In the genomic region with DNA sequence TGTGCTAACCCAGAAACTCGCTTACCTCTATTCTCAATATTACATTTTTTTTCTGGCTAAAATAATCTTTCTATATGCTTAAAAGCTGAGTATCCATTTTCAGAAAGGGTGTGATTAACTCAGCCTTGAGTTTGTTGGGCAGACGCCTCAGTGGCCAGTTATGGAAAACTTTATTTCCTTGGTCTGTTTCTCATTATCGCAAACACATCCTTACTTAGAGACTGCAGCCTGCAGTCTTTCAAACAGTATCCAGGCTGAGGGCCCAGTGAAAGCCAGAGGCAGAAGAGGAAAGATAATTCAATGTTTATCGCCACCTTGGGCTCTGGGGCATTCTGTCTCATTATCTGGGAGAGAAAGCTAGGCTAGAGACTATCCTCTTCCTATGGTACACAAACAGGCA, we compare ENCODE assay signal across 24 mouse cellular contexts.
DNase-seq lines count a peak whose midpoint lies in the region; ATAC-seq and TF ChIP-seq lines count a peak whose summit lies in the region.
"Had no signal": no experiment of that assay in that cellular context is flagged by ENCODE, and none has a peak within 500 bp of the region (broad histone marks: within the 10 kb centered on the region; RNA-seq: fewer than 3 reads in every experiment).

No protein-coding gene starts in this region.

- no peaks in the 10 kb centered on the region for H3K27me3 ChIP-seq in embryonic facial prominence, embryonic 11.5 days (ENCODE audit: control insufficient read depth, insufficient read depth, low read length)
- no peaks in the 10 kb centered on the region for H3K27me3 ChIP-seq in embryonic facial prominence, embryonic 10.5 days (replicated peaks; ENCODE audit: low read depth, poor library complexity, severe bottlenecking)
- no peaks in the 10 kb centered on the region for H3K27me3 ChIP-seq in limb, embryonic 14.5 days (ENCODE audit: control insufficient read depth, insufficient read depth, low read length)

- no peak overlapping the region for H3K27ac ChIP-seq in embryonic facial prominence, embryonic 11.5 days (replicated peaks; ENCODE audit: low read depth, low read length)
- no peak overlapping the region for H3K27ac ChIP-seq in embryonic facial prominence, embryonic 10.5 days (replicated peaks)
- H3K27ac ChIP-seq in limb, embryonic 14.5 days (replicated peaks; ENCODE audit: low read depth, low read length) = no peak overlapping the region
- H3K27ac ChIP-seq: hindbrain, postnatal 0 days; macrophage; midbrain, embryonic 10.5 days had no signal

- peak; percentile 49 for DNase-seq in embryonic facial prominence, embryonic 11.5 days (ENCODE audit: low spot score)
- no peak for DNase-seq in embryonic facial prominence, embryonic 10.5 days (ENCODE audit: low spot score)
- peak; percentile 22 for DNase-seq in embryo, embryonic 10.5 days (ENCODE audit: low spot score)
- peak; percentile 43 for DNase-seq in forelimb bud, embryonic 11.5 days (ENCODE audit: low read depth, low spot score)
- peak; percentile 57 for DNase-seq in limb, embryonic 14.5 days (ENCODE audit: low spot score)
- DNase-seq in layer of hippocampus, adult 18-20 months (ENCODE audit: low spot score in 2 of 2) = no peak
- DNase-seq in frontal cortex, adult 2 months (ENCODE audit: extremely low spot score in 1 of 2, low spot score in 1 of 2) = no peak
- DNase-seq in retina, postnatal 1 day = no peak
- DNase-seq: adrenal gland, adult 2 months; cerebellum, adult 11 months; cerebellum, adult 9-11 months; kidney, postnatal 25 days; liver, postnatal 0 days; right cerebral cortex, postnatal 14 days; spleen, adult 18-20 months; thymus, postnatal 14 days had no signal

- 45% methylated on average over 4 of the region's 4 CpGs for WGBS in embryonic facial prominence, embryonic 11.5 days
- 54% methylated on average over 4 of the region's 4 CpGs for WGBS in embryonic facial prominence, embryonic 10.5 days
- 35% methylated on average over 4 of the region's 4 CpGs for WGBS in limb, embryonic 14.5 days

- no peak for TF ChIP-seq POLR2A in limb, embryonic 14.5 days (IDR thresholded peaks at IDR 0.05; ENCODE audit: borderline replicate concordance, extremely low read depth, insufficient read depth, insufficient read length)

- no peak overlapping the region for H3K4me3 ChIP-seq in embryonic facial prominence, embryonic 11.5 days (ENCODE audit: low read depth, low read length)
- no peak overlapping the region for H3K4me3 ChIP-seq in embryonic facial prominence, embryonic 10.5 days
- no peak overlapping the region for H3K4me3 ChIP-seq in limb, embryonic 14.5 days (replicated peaks; ENCODE audit: low read length)
- H3K4me3 ChIP-seq: midbrain, embryonic 10.5 days had no signal

- no peak for ATAC-seq in embryonic facial prominence, embryonic 11.5 days (replicated peaks; ENCODE audit: insufficient number of reproducible peaks, low FRiP score, low TSS enrichment, low read depth)
- peak; percentile 73 for ATAC-seq in limb, embryonic 14.5 days (ENCODE audit: low FRiP score, low read depth)
- ATAC-seq: forebrain, embryonic 16.5 days; hindbrain, postnatal 0 days; intestine, postnatal 0 days; liver, postnatal 0 days; lung, postnatal 0 days had no signal

- no peak overlapping the region for H3K9ac ChIP-seq in embryonic facial prominence, embryonic 11.5 days (replicated peaks; ENCODE audit: low read length)
- no peak overlapping the region for H3K9ac ChIP-seq in limb, embryonic 14.5 days (ENCODE audit: low read depth, low read length, severe bottlenecking)
- H3K9ac ChIP-seq: liver, postnatal 0 days had no signal

- no peaks in the 10 kb centered on the region for H3K4me1 ChIP-seq in embryonic facial prominence, embryonic 11.5 days (ENCODE audit: control insufficient read depth, insufficient read depth, low read length)
- peaks cover 14% of the 10 kb centered on the region for H3K4me1 ChIP-seq in embryonic facial prominence, embryonic 10.5 days
- peaks cover 3% of the 10 kb centered on the region; the same call in 1 of the 2 replicates for H3K4me1 ChIP-seq in limb, embryonic 14.5 days (ENCODE audit: control insufficient read depth, insufficient read depth, low read length)
- H3K4me1 ChIP-seq: midbrain, embryonic 10.5 days had no signal

- H3K36me3 ChIP-seq in embryonic facial prominence, embryonic 11.5 days (replicated peaks; ENCODE audit: control insufficient read depth, insufficient read depth, low read depth, low read length) = no peaks in the 10 kb centered on the region
- no peaks in the 10 kb centered on the region for H3K36me3 ChIP-seq in embryonic facial prominence, embryonic 10.5 days (replicated peaks)
- no peaks in the 10 kb centered on the region for H3K36me3 ChIP-seq in limb, embryonic 14.5 days (ENCODE audit: control insufficient read depth, insufficient read depth, low read length)
- H3K36me3 ChIP-seq: midbrain, embryonic 10.5 days had no signal

- no peak overlapping the region for H3K4me2 ChIP-seq in embryonic facial prominence, embryonic 11.5 days (ENCODE audit: low read depth, low read length)
- no peak overlapping the region for H3K4me2 ChIP-seq in limb, embryonic 14.5 days (replicated peaks; ENCODE audit: low read depth, low read length, severe bottlenecking)
- H3K4me2 ChIP-seq: heart, embryonic 11.5 days; liver, embryonic 11.5 days had no signal

- no peaks in the 10 kb centered on the region for H3K9me3 ChIP-seq in embryonic facial prominence, embryonic 11.5 days (replicated peaks; ENCODE audit: control insufficient read depth, low read length)
- H3K9me3 ChIP-seq in embryonic facial prominence, embryonic 10.5 days = no peaks in the 10 kb centered on the region
- H3K9me3 ChIP-seq in limb, embryonic 14.5 days (ENCODE audit: control insufficient read depth, low read length) = no peaks in the 10 kb centered on the region
- H3K9me3 ChIP-seq: midbrain, embryonic 10.5 days had no signal

Comparison
In these comparisons a context has a peak if more than half of its experiments do, and no peak if none do; other contexts are left out.
1. DNase-seq: peak in embryonic facial prominence, embryonic 11.5 days (single experiment), embryo, embryonic 10.5 days (single experiment), forelimb bud, embryonic 11.5 days (single experiment) and limb, embryonic 14.5 days (single experiment); none in embryonic facial prominence, embryonic 10.5 days (single experiment), layer of hippocampus, adult 18-20 months (0 of 2), frontal cortex, adult 2 months (0 of 2) and retina, postnatal 1 day (single experiment).